Mouse (Mus musculus): ENCODE data around the gene Csrnp1. TPM values are rescaled to one million over a fixed set of nuclear protein-coding genes. Genes with fewer than 3 reads are reported as not detected.

Csrnp1 gene
- polyA plus RNA-seq, 1 experiment from 2014 or later: 3.2 TPM

- WGBS: 77% methylated on average over 1 of the region's 1 CpGs
- H3K27me3 ChIP-seq (ENCODE audit: control insufficient read depth, insufficient read depth, low read length): no peaks in the 10 kb centered on the region
- H3K4me1 ChIP-seq (ENCODE audit: control insufficient read depth in 2 of 2, insufficient read depth in 2 of 2, low read length in 2 of 2): peaks cover 0 to 2% of the 10 kb centered on the region in 2 experiments; a peak in 1 of 4 replicates
- H3K4me3 ChIP-seq (ENCODE audit: control insufficient read depth in 1 of 2, insufficient read depth in 1 of 2, low read depth in 1 of 2, low read length in 2 of 2): no peak overlapping the region
- no peaks in the 10 kb centered on the region for H3K36me3 ChIP-seq (ENCODE audit: control insufficient read depth, insufficient read depth, low read length)
- no peaks in the 10 kb centered on the region for H3K9me3 ChIP-seq (ENCODE audit: control insufficient read depth, low read length)
- H3K9ac ChIP-seq (ENCODE audit: low read length): no peak overlapping the region
- no peak for ATAC-seq (ENCODE audit: insufficient number of reproducible peaks, insufficient read depth, low FRiP score, low read depth)
- H3K27ac ChIP-seq (replicated peaks in 1 of 2; ENCODE audit: control insufficient read depth in 1 of 2, insufficient read depth in 1 of 2, low read depth in 2 of 2, low read length in 2 of 2): no peak overlapping the region
- H3K4me2 ChIP-seq (ENCODE audit: low read length): no peak overlapping the region
These were observed 41.1 kb downstream of the Csrnp1 start for GRCm38 (mm10) chr9:119943326-119943725.

DNA sequence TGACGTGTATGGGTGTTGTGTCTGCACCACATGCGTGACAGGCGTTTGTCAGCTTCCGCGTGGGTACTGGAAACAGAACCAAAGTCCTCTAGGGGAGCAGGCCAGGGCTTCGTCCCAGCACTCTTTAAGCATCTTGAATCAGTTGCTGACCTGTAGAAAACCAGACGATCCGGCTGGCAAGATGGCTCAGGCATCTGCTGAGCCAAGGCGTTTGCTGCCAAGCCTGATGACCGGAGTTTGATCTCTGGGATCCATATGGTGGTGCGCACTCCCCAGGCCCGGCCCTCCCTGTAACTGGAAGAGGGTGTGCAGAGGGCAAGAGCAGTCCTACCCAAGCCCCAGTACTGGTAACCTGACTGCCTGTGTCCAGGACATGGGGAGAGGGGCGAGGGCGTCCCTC is 42.6 kb downstream of the Csrnp1 start:
- H3K36me3 ChIP-seq (ENCODE audit: control insufficient read depth, insufficient read depth, low read length): no peaks in the 10 kb centered on the region
- H3K9me3 ChIP-seq (ENCODE audit: control insufficient read depth, low read length): no peaks in the 10 kb centered on the region
- ATAC-seq (ENCODE audit: insufficient number of reproducible peaks, insufficient read depth, low FRiP score, low read depth): no peak
- 88% methylated on average over 14 of the region's 14 CpGs for WGBS
- peaks cover 3 to 4% of the 10 kb centered on the region in 2 experiments; a peak in 2 of 4 replicates for H3K4me1 ChIP-seq (ENCODE audit: control insufficient read depth in 2 of 2, insufficient read depth in 2 of 2, low read length in 2 of 2)
- no peak overlapping the region for H3K27ac ChIP-seq (replicated peaks in 1 of 2; ENCODE audit: control insufficient read depth in 1 of 2, insufficient read depth in 1 of 2, low read depth in 2 of 2, low read length in 2 of 2)
- H3K4me2 ChIP-seq (ENCODE audit: low read length): no peak overlapping the region
- no peak overlapping the region for H3K9ac ChIP-seq (ENCODE audit: low read length)
- H3K4me3 ChIP-seq (ENCODE audit: control insufficient read depth in 1 of 2, insufficient read depth in 1 of 2, low read depth in 1 of 2, low read length in 2 of 2): no peak overlapping the region
- no peaks in the 10 kb centered on the region for H3K27me3 ChIP-seq (ENCODE audit: control insufficient read depth, insufficient read depth, low read length)

DNA sequence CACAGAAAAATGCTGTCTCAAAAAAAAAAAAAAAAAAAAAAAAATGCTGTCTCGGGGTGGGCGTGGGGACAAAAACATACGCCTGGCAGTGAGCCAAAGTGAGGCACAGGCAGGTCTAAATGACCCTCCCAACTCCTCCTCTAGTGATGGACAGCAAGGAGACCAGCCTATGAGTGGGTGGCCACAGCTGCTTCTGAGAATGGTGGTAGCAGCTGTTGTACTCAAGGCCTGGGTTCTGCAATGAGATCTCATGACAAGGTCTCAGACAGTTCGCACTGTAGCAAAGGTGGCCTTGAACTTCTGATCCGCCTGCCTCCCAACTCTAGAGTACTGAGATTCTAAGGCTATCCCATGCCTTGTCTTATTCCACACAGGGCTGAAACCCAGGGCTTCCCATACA is 43.1 kb downstream of the Csrnp1 start:
- no peak overlapping the region for H3K27ac ChIP-seq (replicated peaks in 1 of 2; ENCODE audit: control insufficient read depth in 1 of 2, insufficient read depth in 1 of 2, low read depth in 2 of 2, low read length in 2 of 2)
- no peak for ATAC-seq (ENCODE audit: insufficient number of reproducible peaks, insufficient read depth, low FRiP score, low read depth)
- H3K4me2 ChIP-seq (ENCODE audit: low read length): no peak overlapping the region
- no peak overlapping the region for H3K9ac ChIP-seq (ENCODE audit: low read length)
- WGBS: 71% methylated on average over 5 of the region's 5 CpGs
- peaks cover 5 to 9% of the 10 kb centered on the region in 2 experiments for H3K4me1 ChIP-seq (ENCODE audit: control insufficient read depth in 2 of 2, insufficient read depth in 2 of 2, low read length in 2 of 2)
- H3K27me3 ChIP-seq (ENCODE audit: control insufficient read depth, insufficient read depth, low read length): no peaks in the 10 kb centered on the region
- H3K4me3 ChIP-seq (ENCODE audit: control insufficient read depth in 1 of 2, insufficient read depth in 1 of 2, low read depth in 1 of 2, low read length in 2 of 2): no peak overlapping the region
- no peaks in the 10 kb centered on the region for H3K9me3 ChIP-seq (ENCODE audit: control insufficient read depth, low read length)
- no peaks in the 10 kb centered on the region for H3K36me3 ChIP-seq (ENCODE audit: control insufficient read depth, insufficient read depth, low read length)

DNA sequence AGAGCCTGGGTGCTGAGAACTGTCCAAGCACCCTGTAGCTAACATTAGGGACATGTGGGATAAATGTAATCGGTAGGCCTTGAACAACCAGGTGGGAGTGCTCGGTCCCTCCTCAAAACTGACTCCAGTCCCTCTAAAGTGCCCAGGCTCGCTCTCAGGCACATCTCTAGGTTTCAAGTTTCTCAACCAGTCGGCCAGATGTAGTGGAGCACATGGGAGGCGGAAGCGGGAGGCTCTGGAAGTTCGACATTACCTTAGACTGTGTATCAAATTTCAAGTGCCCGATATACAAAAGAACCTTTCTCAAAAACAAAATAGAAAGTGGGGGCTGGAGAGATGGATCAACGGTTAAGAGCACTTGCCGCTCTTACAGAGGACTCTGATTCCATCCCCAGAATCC is 44.8 kb downstream of the Csrnp1 start:
- Histone ChIP-seq H3K4me3 (ENCODE audit: control insufficient read depth in 1 of 2, insufficient read depth in 1 of 2, low read depth in 1 of 2, low read length in 2 of 2) (no peak overlapping the region), H3K9me3 (ENCODE audit: control insufficient read depth, low read length) (no peaks in the 10 kb centered on the region), H3K4me1 (ENCODE audit: control insufficient read depth in 2 of 2, insufficient read depth in 2 of 2, low read length in 2 of 2) (peaks cover 8 to 11% of the 10 kb centered on the region in 2 experiments), H3K4me2 (ENCODE audit: low read length) (no peak overlapping the region), H3K9ac (ENCODE audit: low read length) (no peak overlapping the region), H3K27ac (replicated peaks in 1 of 2; ENCODE audit: control insufficient read depth in 1 of 2, insufficient read depth in 1 of 2, low read depth in 2 of 2, low read length in 2 of 2) (no peak overlapping the region), H3K36me3 (ENCODE audit: control insufficient read depth, insufficient read depth, low read length) (no peaks in the 10 kb centered on the region), H3K27me3 (ENCODE audit: control insufficient read depth, insufficient read depth, low read length) (no peaks in the 10 kb centered on the region)
- ATAC-seq (ENCODE audit: insufficient number of reproducible peaks, insufficient read depth, low FRiP score, low read depth): no peak
- WGBS: 79% methylated on average over 10 of the region's 10 CpGs

- WGBS: 79% methylated on average over 4 of the region's 4 CpGs
These were observed 46.0 kb downstream of the Csrnp1 start for GRCm38 (mm10) chr9:119938496-119938895.

DNA sequence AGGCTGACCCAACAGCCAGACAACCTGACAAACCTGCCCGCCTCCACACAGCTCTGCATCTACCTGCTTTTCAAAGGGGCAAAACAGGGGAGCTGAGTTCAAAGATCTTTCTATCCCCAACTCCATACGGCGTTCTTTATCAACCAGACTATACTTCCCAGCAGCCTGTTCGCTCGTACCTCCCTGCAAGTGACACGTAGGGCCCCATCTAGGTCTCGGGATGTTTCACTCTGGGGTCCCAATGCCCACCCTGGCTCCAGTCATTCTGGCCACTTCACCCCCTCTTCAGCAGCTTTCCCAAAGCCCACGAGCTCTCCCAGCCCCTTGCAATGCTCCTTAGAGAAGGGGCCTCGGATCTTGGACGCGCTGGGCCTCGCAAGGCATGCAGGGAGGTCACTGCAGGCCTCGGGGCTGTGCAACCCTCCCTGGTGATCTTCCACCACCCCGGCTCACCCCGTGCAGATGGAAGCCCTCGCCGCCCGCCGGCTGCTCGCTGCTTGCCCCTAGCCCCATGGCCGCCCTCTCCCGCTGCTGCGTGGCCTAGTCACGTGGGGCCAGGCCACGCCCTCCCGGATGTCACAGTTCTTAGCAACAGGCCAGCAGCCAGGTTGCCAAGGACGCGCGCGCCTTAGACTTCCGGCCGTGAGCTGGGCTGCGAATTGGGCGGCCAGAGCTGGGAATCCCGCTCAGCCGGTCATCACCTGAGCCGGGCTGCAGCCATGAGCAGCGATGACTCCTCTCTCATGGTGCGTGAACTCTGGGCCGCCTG is 47.3 kb downstream of the Csrnp1 start, which contains the start of the genes Gorasp1 and Ttc21a:
Gorasp1 (minus strand) TSS at position 561 of the 769 bp plus-strand sequence.
Ttc21a (plus strand) TSS at position 602 of the 769 bp plus-strand sequence.
- WGBS: 2% methylated on average over 40 of the region's 40 CpGs
- H3K27me3 ChIP-seq (ENCODE audit: control insufficient read depth, insufficient read depth, low read length): no peaks in the 10 kb centered on the region

More at GRCm38 (mm10) chr9:119938496-119938895, 46.0 kb downstream of the Csrnp1 start:
- Histone ChIP-seq H3K27me3 (ENCODE audit: control insufficient read depth, insufficient read depth, low read length) (no peaks in the 10 kb centered on the region), H3K36me3 (ENCODE audit: control insufficient read depth, insufficient read depth, low read length) (no peaks in the 10 kb centered on the region), H3K4me3 (ENCODE audit: control insufficient read depth in 1 of 2, insufficient read depth in 1 of 2, low read depth in 1 of 2, low read length in 2 of 2) (no peak overlapping the region), H3K27ac (replicated peaks in 1 of 2; ENCODE audit: control insufficient read depth in 1 of 2, insufficient read depth in 1 of 2, low read depth in 2 of 2, low read length in 2 of 2) (no peak overlapping the region), H3K9ac (ENCODE audit: low read length) (no peak overlapping the region), H3K9me3 (ENCODE audit: control insufficient read depth, low read length) (no peaks in the 10 kb centered on the region), H3K4me1 (ENCODE audit: control insufficient read depth in 2 of 2, insufficient read depth in 2 of 2, low read length in 2 of 2) (peaks cover 8 to 11% of the 10 kb centered on the region in 2 experiments), H3K4me2 (ENCODE audit: low read length) (no peak overlapping the region)
- no peak for ATAC-seq (ENCODE audit: insufficient number of reproducible peaks, insufficient read depth, low FRiP score, low read depth)

DNA sequence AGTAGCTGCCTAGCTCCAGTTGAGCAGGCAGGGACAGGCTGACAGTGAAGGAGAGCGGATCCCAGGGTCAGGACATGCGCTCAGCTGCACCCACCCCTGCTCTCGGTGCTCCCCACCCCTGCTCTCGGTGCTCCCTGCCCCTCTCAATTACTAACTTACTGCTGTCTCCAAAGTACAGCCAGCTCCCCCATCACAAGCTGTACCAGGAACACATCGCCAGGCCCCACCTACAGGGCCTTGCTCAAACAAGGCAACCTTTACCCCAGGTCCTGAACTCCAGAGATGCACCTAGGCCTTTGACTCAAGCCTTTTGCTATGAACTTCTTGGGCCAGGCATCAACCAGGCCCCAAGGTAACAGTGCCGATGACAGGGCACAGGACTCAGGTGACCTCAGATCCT is 50.8 kb downstream of the Csrnp1 start:
- 90% methylated on average over 5 of the region's 6 CpGs for WGBS

More for the DNA sequence above, 47.3 kb downstream of the Csrnp1 start, which contains the start of the genes Gorasp1 and Ttc21a:
- H3K4me2 ChIP-seq (ENCODE audit: low read length): peak within 1 kb of the TSS; percentile 91
- H3K9me3 ChIP-seq (ENCODE audit: control insufficient read depth, low read length): no peaks in the 10 kb centered on the region
- H3K27ac ChIP-seq (replicated peaks in 1 of 2; ENCODE audit: control insufficient read depth in 1 of 2, insufficient read depth in 1 of 2, low read depth in 2 of 2, low read length in 2 of 2): peak within 1 kb of the TSS; percentile 66 to 74
- ATAC-seq (ENCODE audit: insufficient number of reproducible peaks, insufficient read depth, low FRiP score, low read depth): peak; percentile 92
- peak within 1 kb of the TSS; percentile 88 for H3K9ac ChIP-seq (ENCODE audit: low read length)
- peak within 1 kb of the TSS; percentile 75 to 79 for H3K4me3 ChIP-seq (ENCODE audit: control insufficient read depth in 1 of 2, insufficient read depth in 1 of 2, low read depth in 1 of 2, low read length in 2 of 2)
- H3K4me1 ChIP-seq (ENCODE audit: control insufficient read depth in 2 of 2, insufficient read depth in 2 of 2, low read length in 2 of 2): peaks cover 8 to 11% of the 10 kb centered on the region in 2 experiments
- peaks cover 4% of the 10 kb centered on the region; the same call in 1 of the 2 replicates for H3K36me3 ChIP-seq (ENCODE audit: control insufficient read depth, insufficient read depth, low read length)

More for the DNA sequence above, 50.8 kb downstream of the Csrnp1 start:
- no peaks in the 10 kb centered on the region for H3K9me3 ChIP-seq (ENCODE audit: control insufficient read depth, low read length)
- no peak for ATAC-seq (ENCODE audit: insufficient number of reproducible peaks, insufficient read depth, low FRiP score, low read depth)
- no peak overlapping the region for H3K9ac ChIP-seq (ENCODE audit: low read length)
- H3K4me2 ChIP-seq (ENCODE audit: low read length): no peak overlapping the region
- H3K36me3 ChIP-seq (ENCODE audit: control insufficient read depth, insufficient read depth, low read length): peaks cover 38% of the 10 kb centered on the region
- no peak overlapping the region for H3K27ac ChIP-seq (replicated peaks in 1 of 2; ENCODE audit: control insufficient read depth in 1 of 2, insufficient read depth in 1 of 2, low read depth in 2 of 2, low read length in 2 of 2)
- H3K27me3 ChIP-seq (ENCODE audit: control insufficient read depth, insufficient read depth, low read length): no peaks in the 10 kb centered on the region
- no peak overlapping the region for H3K4me3 ChIP-seq (ENCODE audit: control insufficient read depth in 1 of 2, insufficient read depth in 1 of 2, low read depth in 1 of 2, low read length in 2 of 2)
- H3K4me1 ChIP-seq (ENCODE audit: control insufficient read depth in 2 of 2, insufficient read depth in 2 of 2, low read length in 2 of 2): peaks cover 8 to 11% of the 10 kb centered on the region in 2 experiments

Data from heart, embryonic 14.5 days (tissue).